ENCODE assay signal across 12 mouse cellular contexts in genomic region chr7:130381387-130381951, GRCm38 (mm10).
DNase-seq lines count a peak whose midpoint lies in the region; ATAC-seq lines count a peak whose summit lies in the region.
"Had no signal": no experiment of that assay in that cellular context is flagged by ENCODE, and none has a peak within 500 bp of the region (broad histone marks: within the 10 kb centered on the region; RNA-seq: fewer than 3 reads in every experiment).

No protein-coding gene starts in this region.

- 34% methylated on average over 8 of the region's 8 CpGs for WGBS in midbrain, embryonic 13.5 days
- 85% methylated on average over 8 of the region's 8 CpGs for WGBS in midbrain, embryonic 10.5 days
- 18% methylated on average over 8 of the region's 8 CpGs for WGBS in forebrain, embryonic 16.5 days
- WGBS in neural tube, embryonic 12.5 days, result 48% methylated on average over 8 of the region's 8 CpGs

- no peak overlapping the region for H3K9ac ChIP-seq in midbrain, embryonic 13.5 days (replicated peaks)
- H3K9ac ChIP-seq in forebrain, embryonic 16.5 days (replicated peaks; ENCODE audit: low read depth, low read length), result no peak overlapping the region
- no peak overlapping the region for H3K9ac ChIP-seq in neural tube, embryonic 12.5 days
- H3K9ac ChIP-seq: heart, embryonic 12.5 days; intestine, embryonic 15.5 days; liver, embryonic 15.5 days had no signal

- H3K9me3 ChIP-seq in midbrain, embryonic 13.5 days, result no peaks in the 10 kb centered on the region
- no peaks in the 10 kb centered on the region for H3K9me3 ChIP-seq in midbrain, embryonic 10.5 days (replicated peaks)
- no peaks in the 10 kb centered on the region for H3K9me3 ChIP-seq in forebrain, embryonic 16.5 days (ENCODE audit: control insufficient read depth, low read length)
- H3K9me3 ChIP-seq in neural tube, embryonic 12.5 days, result peaks cover 5% of the 10 kb centered on the region; the same call in 1 of the 2 replicates
- H3K9me3 ChIP-seq: intestine, embryonic 15.5 days; liver, embryonic 15.5 days had no signal

- H3K27ac ChIP-seq in midbrain, embryonic 13.5 days, result peak overlapping the region; percentile 59
- no peak overlapping the region for H3K27ac ChIP-seq in midbrain, embryonic 10.5 days (replicated peaks)
- H3K27ac ChIP-seq in forebrain, embryonic 16.5 days (ENCODE audit: low read length), result peak overlapping the region; percentile 43
- no peak overlapping the region for H3K27ac ChIP-seq in neural tube, embryonic 12.5 days
- H3K27ac ChIP-seq: intestine, embryonic 15.5 days; liver, embryonic 15.5 days had no signal

- no peak overlapping the region for H3K4me3 ChIP-seq in midbrain, embryonic 13.5 days (replicated peaks)
- no peak overlapping the region for H3K4me3 ChIP-seq in midbrain, embryonic 10.5 days
- no peak overlapping the region for H3K4me3 ChIP-seq in forebrain, embryonic 16.5 days (replicated peaks; ENCODE audit: low read length)
- no peak overlapping the region for H3K4me3 ChIP-seq in neural tube, embryonic 12.5 days
- H3K4me3 ChIP-seq: heart, embryonic 12.5 days; intestine, embryonic 15.5 days; liver, embryonic 15.5 days; megakaryocyte, embryonic 14.5 days had no signal

- H3K4me1 ChIP-seq in midbrain, embryonic 13.5 days (replicated peaks), result peaks cover 27% of the 10 kb centered on the region
- peaks cover 44% of the 10 kb centered on the region for H3K4me1 ChIP-seq in midbrain, embryonic 10.5 days
- peaks cover 19% of the 10 kb centered on the region for H3K4me1 ChIP-seq in forebrain, embryonic 16.5 days (replicated peaks; ENCODE audit: control insufficient read depth, insufficient read depth, low read length)
- peaks cover 15% of the 10 kb centered on the region; the same call in 1 of the 2 replicates for H3K4me1 ChIP-seq in neural tube, embryonic 12.5 days
- H3K4me1 ChIP-seq: intestine, embryonic 15.5 days; liver, embryonic 15.5 days had no signal

- no peaks in the 10 kb centered on the region for H3K36me3 ChIP-seq in midbrain, embryonic 13.5 days
- peaks cover 17% of the 10 kb centered on the region; the same call in 1 of the 2 replicates for H3K36me3 ChIP-seq in midbrain, embryonic 10.5 days
- H3K36me3 ChIP-seq in forebrain, embryonic 16.5 days (ENCODE audit: control insufficient read depth, insufficient read depth), result no peaks in the 10 kb centered on the region
- no peaks in the 10 kb centered on the region; the same call in 1 of the 2 replicates for H3K36me3 ChIP-seq in neural tube, embryonic 12.5 days
- H3K36me3 ChIP-seq: intestine, embryonic 15.5 days; liver, embryonic 15.5 days had no signal

- no peak for DNase-seq in midbrain, embryonic 10.5 days (ENCODE audit: low spot score)
- DNase-seq in layer of hippocampus, adult 8-10 months (ENCODE audit: low spot score in 2 of 2), result peak; percentile 29 to 32
- DNase-seq in liver, result no peak
- DNase-seq in urinary bladder, postnatal 10 days (ENCODE audit: low spot score), result no peak
- no peak for DNase-seq in heart, adult 8-10 months (ENCODE audit: low spot score)

- H3K4me2 ChIP-seq in midbrain, embryonic 13.5 days (replicated peaks), result no peak overlapping the region
- H3K4me2 ChIP-seq in forebrain, embryonic 16.5 days (ENCODE audit: low read length), result peak overlapping the region; percentile 12; the same call in 1 of the 2 replicates
- H3K4me2 ChIP-seq in neural tube, embryonic 12.5 days (replicated peaks), result no peak overlapping the region
- H3K4me2 ChIP-seq: heart, embryonic 12.5 days; intestine, embryonic 15.5 days; liver, embryonic 15.5 days had no signal

- ATAC-seq in midbrain, embryonic 13.5 days, result peak; percentile 74
- peak; percentile 89 for ATAC-seq in forebrain, embryonic 16.5 days
- ATAC-seq in neural tube, embryonic 12.5 days (ENCODE audit: low FRiP score, low read depth), result peak; percentile 56; the same call in 1 of the 2 replicates
- ATAC-seq: intestine, embryonic 15.5 days had no signal

- peaks cover 56% of the 10 kb centered on the region for H3K27me3 ChIP-seq in midbrain, embryonic 13.5 days
- H3K27me3 ChIP-seq in midbrain, embryonic 10.5 days (ENCODE audit: low read depth, poor library complexity, severe bottlenecking), result peaks cover 20% of the 10 kb centered on the region; the same call in 1 of the 2 replicates
- no peaks in the 10 kb centered on the region for H3K27me3 ChIP-seq in forebrain, embryonic 16.5 days (replicated peaks; ENCODE audit: control insufficient read depth, insufficient read depth, low read length)
- no peaks in the 10 kb centered on the region for H3K27me3 ChIP-seq in neural tube, embryonic 12.5 days (replicated peaks)
- H3K27me3 ChIP-seq: heart, embryonic 12.5 days; intestine, embryonic 15.5 days; liver, embryonic 15.5 days; megakaryocyte, embryonic 14.5 days had no signal

Comparison
In these comparisons a context has a peak if more than half of its experiments do, and no peak if none do; other contexts are left out.
1. H3K27ac ChIP-seq: peak in midbrain, embryonic 13.5 days (single experiment) and forebrain, embryonic 16.5 days (single experiment); none in midbrain, embryonic 10.5 days (single experiment) and neural tube, embryonic 12.5 days (single experiment).
2. DNase-seq: peak in layer of hippocampus, adult 8-10 months (2 of 2); none in midbrain, embryonic 10.5 days (single experiment), liver (single experiment), urinary bladder, postnatal 10 days (single experiment) and heart, adult 8-10 months (single experiment).
3. Peak in every context shown above with its lines, with median percentiles within 50 percentile points of each other: ATAC-seq.